8 mouse cellular contexts compared by ENCODE assay signal in the genomic region with DNA sequence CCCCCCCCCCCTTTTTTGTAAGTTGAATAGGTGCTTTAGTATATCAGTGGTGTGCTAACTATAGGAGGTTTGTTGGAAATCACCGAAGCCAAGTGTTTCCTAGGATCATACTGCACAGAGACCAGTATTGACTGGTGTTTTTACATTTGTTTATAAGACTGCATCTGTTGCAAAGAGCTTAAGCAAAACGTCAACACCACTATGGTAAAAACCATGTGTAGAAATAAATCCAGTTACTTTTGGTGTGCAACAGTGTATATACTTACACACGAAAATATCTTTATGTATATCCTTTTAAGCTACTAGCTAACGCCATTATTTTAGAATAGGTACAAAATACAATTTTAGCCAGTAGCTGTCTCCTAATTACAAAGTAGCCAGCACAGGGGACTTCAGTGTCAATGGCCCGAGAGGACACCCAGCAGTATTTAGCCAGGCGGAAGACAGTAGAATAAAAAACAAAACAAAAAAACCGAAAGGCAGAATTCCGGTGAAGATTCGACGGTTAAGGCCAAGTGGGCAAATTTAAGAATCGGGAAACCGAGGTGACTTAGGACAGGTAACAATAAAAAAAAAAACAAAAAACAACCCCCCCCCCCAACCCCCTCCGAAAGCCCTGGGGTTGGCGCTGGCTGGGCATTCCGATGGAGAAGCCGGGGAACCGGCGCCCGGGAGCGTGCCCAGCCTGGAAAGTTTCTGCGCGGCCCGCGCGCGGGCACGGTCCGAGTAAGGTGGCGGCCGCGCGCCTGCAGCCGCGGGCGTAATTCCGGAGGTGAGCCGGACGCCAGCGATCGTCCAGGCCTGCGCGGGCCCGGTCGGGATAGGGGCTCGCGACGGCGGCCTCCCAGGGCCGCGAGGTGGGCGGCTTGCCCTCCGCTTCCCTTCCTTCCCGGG. TPM values are rescaled to one million over a fixed set of nuclear protein-coding genes. Genes with fewer than 3 reads are reported as not detected.
DNase-seq lines count a peak whose midpoint lies in the region; ATAC-seq and TF ChIP-seq lines count a peak whose summit lies in the region.

No protein-coding gene starts in this region.

- no peak for TF ChIP-seq CTCF in Patski (IDR thresholded peaks at IDR 0.05)

- in situ Hi-C loops in Patski (cut with MboI; ENCODE audit: low pct_unique_long_range_greater_than_20kb), result no loop called here

- 2% methylated on average over 51 of the region's 53 CpGs for WGBS in liver, embryonic 11.5 days
- 2% methylated on average over 49 of the region's 53 CpGs for WGBS in neural tube, embryonic 14.5 days

- H3K9me3 ChIP-seq in liver, embryonic 11.5 days (ENCODE audit: control insufficient read depth, low read length), result no peaks in the 10 kb centered on the region
- H3K9me3 ChIP-seq in neural tube, embryonic 14.5 days (ENCODE audit: control insufficient read depth, low read length), result no peaks in the 10 kb centered on the region

- peak overlapping the region; percentile 100 for H3K27ac ChIP-seq in liver, embryonic 11.5 days (ENCODE audit: low read depth, low read length)
- peak overlapping the region; percentile 100 for H3K27ac ChIP-seq in neural tube, embryonic 14.5 days (ENCODE audit: low read depth, low read length)

- CTCF ChIA-PET in Patski (lab: Charles Lee), result interaction anchor here (1.2 to 2.1 kb wide), 3 partner anchors 42 to 57 kb away, joined by 3 to 5 read pairs (median 4); a partner anchor contains a TSS

- no peaks in the 10 kb centered on the region for H3K36me3 ChIP-seq in liver, embryonic 11.5 days (ENCODE audit: control insufficient read depth, insufficient read depth, low read length)
- H3K36me3 ChIP-seq in neural tube, embryonic 14.5 days (ENCODE audit: control insufficient read depth, insufficient read depth, low read length), result no peaks in the 10 kb centered on the region

- H3K4me3 ChIP-seq in liver, embryonic 11.5 days (ENCODE audit: low read depth, low read length), result peak overlapping the region; percentile 99
- H3K4me3 ChIP-seq in neural tube, embryonic 14.5 days (ENCODE audit: low read depth, low read length), result peak overlapping the region; percentile 99

- no peaks in the 10 kb centered on the region for H3K27me3 ChIP-seq in Patski
- H3K27me3 ChIP-seq in liver, embryonic 11.5 days (replicated peaks; ENCODE audit: control insufficient read depth, insufficient read depth, low read length), result no peaks in the 10 kb centered on the region
- no peaks in the 10 kb centered on the region for H3K27me3 ChIP-seq in neural tube, embryonic 14.5 days (ENCODE audit: control insufficient read depth, insufficient read depth, low read length)

- peak overlapping the region; percentile 99 for H3K9ac ChIP-seq in liver, embryonic 11.5 days (ENCODE audit: low read depth, low read length)
- H3K9ac ChIP-seq in neural tube, embryonic 14.5 days (replicated peaks; ENCODE audit: low read depth, low read length), result peak overlapping the region; percentile 74

- POLR2A ChIA-PET in Patski (lab: Charles Lee), result interaction anchor here (0.6 to 1.2 kb wide), 5 partner anchors 9 to 44 kb away, joined by 3 to 4 read pairs (median 3); no protein-coding TSS in a partner anchor

- intact Hi-C loops in left cerebral cortex, postnatal 25 days (cut with DNase I), result loop anchor here (1.0 to 2.0 kb wide), 3 partner anchors 42 to 256 kb away; a partner anchor contains a TSS
- intact Hi-C loops in left cerebral cortex, postnatal 4 days (cut with DNase I), result no loop called here

- peaks cover 20% of the 10 kb centered on the region for H3K4me1 ChIP-seq in liver, embryonic 11.5 days (replicated peaks; ENCODE audit: control insufficient read depth, insufficient read depth, low read length)
- peaks cover 19% of the 10 kb centered on the region for H3K4me1 ChIP-seq in neural tube, embryonic 14.5 days (ENCODE audit: control insufficient read depth, insufficient read depth, low read length)

- peak; percentile 52 for ATAC-seq in Patski
- ATAC-seq in hematopoietic stem cell, adult 5-6 weeks (replicated peaks in 1 of 2; ENCODE audit: insufficient read depth in 1 of 2, low FRiP score in 2 of 2, low TSS enrichment in 1 of 2, low read depth in 1 of 2, poor library complexity in 2 of 2, severe bottlenecking in 2 of 2), result peak; percentile 8 to 25; a peak in 2 of 4 replicates
- ATAC-seq in liver, embryonic 11.5 days (replicated peaks; ENCODE audit: low FRiP score), result peak; percentile 69; the same call in 1 of the 2 replicates
- peak; percentile 82 for ATAC-seq in neural tube, embryonic 14.5 days (ENCODE audit: low read depth)

- DNase-seq in left cerebral cortex, postnatal 25 days (ENCODE audit: low spot score in 2 of 2), result peak; percentile 73
- DNase-seq in left cerebral cortex, postnatal 4 days, result no peak
- no peak for DNase-seq in Patski (ENCODE audit: low read depth, low spot score)
- DNase-seq in embryo, embryonic 11.5 days (ENCODE audit: low read depth, low spot score), result peak; percentile 67
- DNase-seq in liver, embryonic 11.5 days (ENCODE audit: low spot score), result peak; percentile 83
- DNase-seq in spleen, postnatal 4 days (ENCODE audit: low spot score in 2 of 2), result no peak

- H3K4me2 ChIP-seq in liver, embryonic 11.5 days, result peak overlapping the region; percentile 70
- H3K4me2 ChIP-seq in neural tube, embryonic 14.5 days (ENCODE audit: low read depth, low read length), result peak overlapping the region; percentile 57

RNA-seq across cellular contexts. Expression of a gene that starts 1.2 kb away (rescaled TPM):
- 10 to 100 TPM; 88.1 to 92.8 TPM for total RNA-seq in left cerebral cortex, postnatal 25 days (2021)
- 100 to 1,000 TPM; 121 to 124 TPM for total RNA-seq in left cerebral cortex, postnatal 4 days (2021)
- 27.3 TPM for polyA plus RNA-seq in Patski (2021)
- 84.5 and 89.6 TPM in 2 replicates for total RNA-seq in hematopoietic stem cell, adult 5-6 weeks (2017)
- 9.0 TPM in 2 replicates for polyA plus RNA-seq in liver, embryonic 11.5 days (2014; fragmentation: Nextera tagmentation; extraction: Ambion mirVana)
- 13.9 and 15.9 TPM in 2 replicates for polyA plus RNA-seq in neural tube, embryonic 14.5 days (2014; fragmentation: Nextera tagmentation; extraction: Ambion mirVana)

RNA-seq across cellular contexts. Expression of a gene that starts 42.0 kb away (rescaled TPM):
- 10 to 100 TPM; 29.4 to 33.7 TPM for total RNA-seq in left cerebral cortex, postnatal 25 days (2021)
- total RNA-seq in left cerebral cortex, postnatal 4 days (2021), result 10 to 100 TPM; 43.8 to 50.6 TPM
- 61.3 TPM for polyA plus RNA-seq in Patski (2021)
- total RNA-seq in hematopoietic stem cell, adult 5-6 weeks (2017), result 21.4 and 44.2 TPM in 2 replicates
- 37.3 and 39.3 TPM in 2 replicates for polyA plus RNA-seq in liver, embryonic 11.5 days (2014; fragmentation: Nextera tagmentation; extraction: Ambion mirVana)
- polyA plus RNA-seq in neural tube, embryonic 14.5 days (2014; fragmentation: Nextera tagmentation; extraction: Ambion mirVana), result 95.4 and 101 TPM in 2 replicates

Comparison
In these comparisons a context has a peak if more than half of its experiments do, and no peak if none do; other contexts are left out.
1. DNase-seq: peak in left cerebral cortex, postnatal 25 days (2 of 2), embryo, embryonic 11.5 days (single experiment) and liver, embryonic 11.5 days (single experiment); none in left cerebral cortex, postnatal 4 days (single experiment), Patski (single experiment) and spleen, postnatal 4 days (0 of 2).
2. ATAC-seq: peak in every context shown above with its lines; median percentile 82 in neural tube, embryonic 14.5 days; 69 in liver, embryonic 11.5 days; 52 in Patski; 16 in hematopoietic stem cell, adult 5-6 weeks.